Mouse (Mus musculus) neural tube, embryonic 15.5 days (tissue): ENCODE data around the gene Tmem218. TPM values are rescaled to one million over a fixed set of nuclear protein-coding genes. Genes with fewer than 3 reads are reported as not detected.

ENCODE experiments used
- ATAC-seq: fragments of 200-750 bp; cut with Nextera tagmentation; 2 replicates; pipeline ENCODE4 v1.8.0; 2017; ENCODE audit warnings: mild to moderate bottlenecking, moderate TSS enrichment, moderate library complexity; ENCODE audit not compliant: low FRiP score
- H3K27ac ChIP-seq: fragments of 300-500 bp; sonication (generic); replicated peaks from 2 replicates; pipeline ENCODE4 v1.5.1; 2015; ENCODE audit warnings: mild to moderate bottlenecking, inconsistent platforms
- H3K27me3 ChIP-seq: fragments of 300-500 bp; sonication (generic); replicated peaks from 2 replicates; pipeline ENCODE4 v1.6.1; 2015; ENCODE audit warnings: inconsistent platforms
- H3K36me3 ChIP-seq: fragments of 300-500 bp; sonication (generic); 2 replicates; pipeline ENCODE4 v1.6.1; 2015; ENCODE audit warnings: inconsistent platforms
- H3K4me1 ChIP-seq: fragments of 300-500 bp; sonication (generic); 2 replicates; pipeline ENCODE4 v1.6.1; 2015; ENCODE audit warnings: inconsistent platforms
- H3K4me2 ChIP-seq: fragments of 300-500 bp; sonication (generic); 2 replicates; pipeline ENCODE4 v1.6.1; 2015; ENCODE audit warnings: inconsistent platforms, mild to moderate bottlenecking, moderate library complexity
- H3K4me3 ChIP-seq: fragments of 300-500 bp; sonication (generic); replicated peaks from 2 replicates; pipeline ENCODE4 v1.5.1; 2015; ENCODE audit warnings: mild to moderate bottlenecking, inconsistent platforms
- H3K9ac ChIP-seq: fragments of 300-500 bp; sonication (generic); replicated peaks from 2 replicates; pipeline ENCODE4 v1.6.1; 2015; ENCODE audit warnings: mild to moderate bottlenecking, inconsistent platforms
- H3K9me3 ChIP-seq: fragments of 300-500 bp; sonication (generic); replicated peaks from 2 replicates; pipeline ENCODE4 v1.6.1; 2016; ENCODE audit warnings: inconsistent platforms
- WGBS: fragments of 180-500 bp; shearing (Covaris S2); methylation state at CpG from one replicate; pipeline ENCODE4 v1.1.7; 2015; ENCODE audit warnings: mixed read lengths; 5-methylcytosine and 5-hydroxymethylcytosine counted together
- polyA plus RNA-seq: library from polyadenylated mRNA; unstranded; fragments of >200 nt; fragmentation: Nextera tagmentation; extraction: Ambion mirVana; gene quantifications from 2 replicates; pipeline ENCODE4 v1.2.1, GENCODE M21; 2015

Gene Tmem218
- polyA plus RNA-seq, 1 experiment from 2014 or later = 8.0 TPM

DNA sequence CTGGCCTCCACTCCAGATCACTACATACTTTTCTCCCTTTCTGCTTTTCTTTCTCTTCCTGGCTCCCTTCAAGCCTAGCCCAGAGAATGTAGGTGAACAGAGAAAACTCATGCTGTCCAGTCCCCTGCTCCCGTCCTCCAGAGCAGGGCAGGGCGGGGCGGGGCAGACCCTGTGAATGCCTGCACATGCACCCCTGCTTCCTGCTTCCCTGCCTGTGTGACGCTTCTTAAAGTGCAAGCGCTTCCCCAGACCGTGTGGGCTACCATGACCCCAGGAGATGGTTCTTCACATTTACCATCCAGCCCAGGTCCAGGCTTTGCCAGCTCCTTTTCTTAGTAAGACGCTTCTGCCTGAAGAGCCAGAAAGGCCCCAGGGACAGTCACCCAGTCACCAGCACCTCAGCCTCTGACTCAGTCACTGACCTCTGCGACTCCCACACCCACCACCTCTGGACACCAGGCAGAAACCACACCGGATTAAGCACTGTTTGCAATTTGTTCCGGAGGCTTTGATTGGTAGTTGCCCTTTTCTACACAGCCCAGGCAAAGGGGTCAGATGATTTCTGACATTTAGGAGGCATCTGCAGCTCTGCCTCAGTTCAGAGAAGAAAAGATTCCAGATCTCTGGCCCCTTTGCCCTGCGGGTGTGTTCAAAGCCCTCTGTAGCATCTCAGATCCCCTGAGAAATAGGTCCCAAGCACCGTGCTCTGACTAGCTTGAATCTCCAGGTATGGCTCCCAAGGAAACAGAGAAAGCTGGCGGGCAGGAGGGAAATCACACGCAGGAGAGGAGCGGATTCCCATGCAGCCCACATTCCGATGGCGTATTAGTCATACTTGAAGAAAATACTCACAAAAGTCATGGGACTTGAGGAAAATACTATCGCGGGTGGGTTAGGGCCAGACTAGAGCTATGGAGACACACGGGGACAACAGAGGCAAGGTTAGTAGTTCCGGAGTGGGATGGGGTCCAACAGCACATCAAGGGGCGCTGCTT lies 24.5 kb downstream of the Tmem218 start:
- no peak for ATAC-seq
- Histone ChIP-seq H3K4me2 (no peak overlapping the region), H3K27ac (no peak overlapping the region), H3K36me3 (no peaks in the 10 kb centered on the region), H3K27me3 (0 out of 2 replicates have a peak, but pooled peaks cover 3% of the 10 kb centered on the region), H3K4me3 (no peak overlapping the region), H3K9me3 (no peaks in the 10 kb centered on the region), H3K4me1 (peaks cover 17% of the 10 kb centered on the region), H3K9ac (no peak overlapping the region)
- WGBS = 72% methylated on average over 22 of the region's 22 CpGs

DNA sequence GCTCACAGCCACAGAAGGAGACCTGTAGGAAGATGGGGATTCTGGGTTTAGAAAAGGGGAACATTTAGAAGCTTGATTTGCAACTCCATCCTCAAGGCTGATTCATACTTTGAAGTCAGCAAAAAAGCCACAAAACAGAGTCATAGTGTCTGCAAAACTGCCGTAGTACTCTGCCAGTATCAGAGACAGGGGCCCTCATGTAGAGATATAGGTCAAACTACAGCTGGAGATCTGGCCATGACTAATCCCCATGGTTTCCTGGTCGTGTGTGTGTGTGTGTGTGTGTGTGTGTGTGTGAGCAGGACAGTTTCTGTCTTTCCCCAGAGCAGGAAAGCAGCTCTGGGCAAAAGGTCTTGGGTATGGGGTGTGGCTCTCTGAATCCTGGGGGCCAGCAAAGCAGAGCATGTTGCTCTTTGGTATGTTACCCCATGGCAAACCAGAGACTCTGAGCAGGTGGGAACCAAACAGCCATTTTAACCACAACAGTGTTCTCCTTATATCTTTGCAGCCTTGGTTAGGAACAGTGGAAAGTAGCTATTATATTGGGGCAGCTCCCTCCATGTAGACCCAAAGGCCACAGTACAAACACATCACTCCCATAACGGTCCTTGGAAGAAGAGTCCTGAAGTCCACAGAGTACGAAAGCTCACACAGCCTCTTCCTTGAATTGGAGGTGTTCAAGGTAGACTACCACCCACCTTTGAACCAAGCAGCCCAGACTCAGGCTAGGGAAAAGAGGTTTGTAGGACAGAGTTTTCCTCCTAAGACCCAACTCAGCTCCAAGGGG lies 28.1 kb downstream of the Tmem218 start:
- Histone ChIP-seq H3K4me1 (no peaks in the 10 kb centered on the region), H3K27me3 (0 out of 2 replicates have a peak, but pooled peaks cover 3% of the 10 kb centered on the region), H3K36me3 (no peaks in the 10 kb centered on the region), H3K9me3 (no peaks in the 10 kb centered on the region), H3K4me3 (no peak overlapping the region), H3K27ac (no peak overlapping the region), H3K9ac (no peak overlapping the region), H3K4me2 (no peak overlapping the region)
- no peak for ATAC-seq
- 70% methylated on average over 4 of the region's 4 CpGs for WGBS

DNA sequence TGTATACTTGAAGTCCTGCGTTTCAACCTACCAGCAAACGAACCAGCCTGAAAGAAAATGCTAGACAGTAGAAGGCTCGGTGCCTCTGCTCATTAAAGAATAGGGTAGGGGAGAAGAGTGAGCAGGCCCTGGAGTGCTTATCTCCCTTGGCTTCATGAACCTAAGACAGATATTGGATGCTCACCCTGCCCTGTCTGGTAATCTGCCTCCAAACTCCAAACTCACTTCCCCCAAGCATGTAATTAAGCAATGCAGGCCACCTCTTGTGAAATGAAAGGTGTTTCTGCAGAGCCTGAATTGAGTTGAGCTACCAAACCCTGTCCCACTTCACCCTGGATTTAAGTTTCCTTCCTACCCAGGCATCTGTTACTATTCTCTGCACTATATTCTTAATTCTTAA lies 34.7 kb downstream of the Tmem218 start:
- WGBS = 87% methylated on average over 3 of the region's 3 CpGs
- H3K9ac ChIP-seq = no peak overlapping the region
- ATAC-seq = no peak
- no peaks in the 10 kb centered on the region for H3K9me3 ChIP-seq
- no peak overlapping the region for H3K4me2 ChIP-seq
- no peaks in the 10 kb centered on the region for H3K4me1 ChIP-seq
- no peak overlapping the region for H3K4me3 ChIP-seq
- no peaks in the 10 kb centered on the region for H3K36me3 ChIP-seq
- no peaks in the 10 kb centered on the region for H3K27me3 ChIP-seq
- no peak overlapping the region for H3K27ac ChIP-seq

DNA sequence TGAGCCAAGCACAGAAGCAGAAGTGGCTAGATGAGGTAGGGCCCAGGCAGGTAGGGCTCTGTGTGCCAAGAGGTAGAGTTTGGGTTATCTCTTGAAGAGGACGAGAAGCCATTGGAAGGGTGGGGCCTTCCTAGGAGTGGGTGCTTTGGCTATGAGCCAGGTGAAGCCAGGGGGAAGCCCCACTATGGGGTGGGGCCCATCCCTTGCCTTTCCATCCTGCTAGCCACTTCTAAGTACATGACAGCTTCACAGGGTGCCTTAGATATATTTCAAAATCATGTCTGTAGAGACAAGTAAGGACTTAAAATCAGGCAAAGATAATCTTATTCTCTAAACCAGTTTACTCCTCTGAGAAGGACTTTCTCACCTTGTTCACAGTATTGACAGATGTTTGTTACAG lies 36.6 kb downstream of the Tmem218 start:
- Histone ChIP-seq H3K4me3 (no peak overlapping the region), H3K9me3 (no peaks in the 10 kb centered on the region), H3K4me1 (0 out of 2 replicates have a peak, but pooled peaks cover 5% of the 10 kb centered on the region), H3K27me3 (no peaks in the 10 kb centered on the region), H3K9ac (no peak overlapping the region), H3K27ac (no peak overlapping the region), H3K36me3 (no peaks in the 10 kb centered on the region), H3K4me2 (no peak overlapping the region)
- ATAC-seq = no peak
- WGBS = 76% methylated on average over 1 of the region's 1 CpGs

DNA sequence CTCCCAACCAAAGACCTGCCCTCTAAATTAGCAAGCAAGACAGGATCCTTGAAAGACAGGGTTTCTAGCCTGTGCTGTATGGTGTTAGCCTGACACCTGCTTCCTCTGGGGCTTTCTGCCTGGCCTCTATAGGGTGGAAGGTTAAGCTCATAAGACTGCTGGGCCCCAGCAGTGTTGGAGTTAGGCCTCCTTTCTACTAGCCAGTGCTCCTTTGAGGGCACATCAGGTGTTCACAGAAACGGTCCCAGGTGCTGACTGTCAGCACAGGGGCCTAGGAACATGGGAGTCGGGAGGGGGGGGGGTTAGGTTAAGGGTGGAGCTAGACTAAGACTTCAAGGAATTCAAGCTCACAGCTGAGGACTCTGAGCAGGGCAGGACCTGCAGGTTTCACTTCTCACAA lies 37.4 kb downstream of the Tmem218 start:
- ATAC-seq = no peak
- 76% methylated on average over 2 of the region's 2 CpGs for WGBS
- Histone ChIP-seq H3K9me3 (no peaks in the 10 kb centered on the region), H3K36me3 (no peaks in the 10 kb centered on the region), H3K4me1 (0 out of 2 replicates have a peak, but pooled peaks cover 5% of the 10 kb centered on the region), H3K9ac (no peak overlapping the region), H3K4me3 (no peak overlapping the region), H3K27ac (no peak overlapping the region), H3K27me3 (no peaks in the 10 kb centered on the region), H3K4me2 (no peak overlapping the region)

DNA sequence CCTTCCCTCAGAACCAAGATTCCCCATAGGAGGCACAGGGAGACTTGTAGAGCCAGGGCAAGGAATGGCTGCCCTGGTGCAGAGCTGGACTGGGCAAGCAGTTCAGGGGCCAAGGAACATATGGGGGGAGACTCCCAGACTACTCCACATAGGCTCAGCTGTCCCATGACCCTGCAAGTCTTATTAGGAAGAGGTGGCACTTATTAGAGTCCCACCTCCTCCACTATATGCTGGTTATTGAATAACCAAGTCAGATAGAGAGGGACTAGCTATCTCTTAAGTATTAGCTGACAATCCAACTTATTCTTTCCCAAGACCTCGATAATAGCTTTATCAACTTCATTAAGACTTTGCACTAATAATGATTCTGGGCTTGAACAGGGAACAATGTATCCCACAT lies 37.8 kb downstream of the Tmem218 start:
- Histone ChIP-seq H3K9me3 (no peaks in the 10 kb centered on the region), H3K9ac (no peak overlapping the region), H3K36me3 (no peaks in the 10 kb centered on the region), H3K4me1 (0 out of 2 replicates have a peak, but pooled peaks cover 5% of the 10 kb centered on the region), H3K27ac (no peak overlapping the region), H3K4me3 (no peak overlapping the region), H3K27me3 (no peaks in the 10 kb centered on the region), H3K4me2 (no peak overlapping the region)
- WGBS = 97% methylated on average over 1 of the region's 1 CpGs
- ATAC-seq = no peak

DNA sequence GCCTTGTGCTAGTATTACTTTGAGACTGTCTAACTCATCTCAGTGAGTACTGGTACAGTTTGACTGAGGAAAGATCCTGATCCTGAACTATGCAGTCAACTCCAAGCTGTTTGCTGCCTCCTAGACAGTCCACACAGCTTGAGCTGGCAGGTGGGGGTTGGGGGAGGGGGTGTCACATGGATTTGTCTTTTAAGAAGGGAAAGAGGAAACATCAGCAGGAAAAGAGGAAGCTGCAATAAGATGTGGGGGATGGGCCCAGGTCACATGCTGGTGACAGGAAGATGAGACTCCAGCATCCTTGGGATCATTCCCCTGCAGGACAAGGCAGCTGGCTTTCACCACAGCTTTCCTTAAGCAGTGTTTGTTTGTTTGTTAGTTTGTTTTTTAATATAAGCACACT lies 39.4 kb downstream of the Tmem218 start:
- Histone ChIP-seq H3K4me1 (0 out of 2 replicates have a peak, but pooled peaks cover 5% of the 10 kb centered on the region), H3K4me2 (no peak overlapping the region), H3K36me3 (no peaks in the 10 kb centered on the region), H3K27me3 (no peaks in the 10 kb centered on the region), H3K4me3 (no peak overlapping the region), H3K9me3 (no peaks in the 10 kb centered on the region), H3K27ac (no peak overlapping the region), H3K9ac (no peak overlapping the region)
- no peak for ATAC-seq

DNA sequence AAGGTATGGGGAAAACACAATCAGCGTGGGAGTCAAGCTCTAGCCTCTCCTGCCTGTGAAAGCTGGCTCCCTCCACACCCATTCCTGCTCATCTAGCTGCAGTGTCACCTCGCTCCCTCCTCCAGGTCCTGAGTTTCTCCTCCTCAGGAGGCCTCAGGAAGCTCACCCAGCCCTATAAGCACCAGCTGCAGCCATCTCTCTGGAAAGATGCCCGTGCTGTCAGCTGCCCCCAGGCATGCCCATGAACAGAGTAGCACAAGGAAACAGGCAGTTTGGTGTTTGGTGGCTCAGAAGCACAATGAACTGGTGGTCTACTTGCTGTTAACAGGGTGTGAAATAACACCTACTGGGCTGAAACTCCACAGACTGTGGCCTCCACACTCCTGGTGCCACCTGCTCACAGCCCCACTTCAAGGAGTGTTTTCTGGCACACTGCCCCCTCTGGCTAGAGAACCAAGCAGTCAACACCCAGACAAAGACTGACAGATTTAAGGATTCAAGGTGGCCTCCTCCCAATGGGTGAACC lies 40.4 kb downstream of the Tmem218 start:
- WGBS = 55% methylated on average over 3 of the region's 3 CpGs
- Histone ChIP-seq H3K27me3 (no peaks in the 10 kb centered on the region), H3K9ac (no peak overlapping the region)

DNA sequence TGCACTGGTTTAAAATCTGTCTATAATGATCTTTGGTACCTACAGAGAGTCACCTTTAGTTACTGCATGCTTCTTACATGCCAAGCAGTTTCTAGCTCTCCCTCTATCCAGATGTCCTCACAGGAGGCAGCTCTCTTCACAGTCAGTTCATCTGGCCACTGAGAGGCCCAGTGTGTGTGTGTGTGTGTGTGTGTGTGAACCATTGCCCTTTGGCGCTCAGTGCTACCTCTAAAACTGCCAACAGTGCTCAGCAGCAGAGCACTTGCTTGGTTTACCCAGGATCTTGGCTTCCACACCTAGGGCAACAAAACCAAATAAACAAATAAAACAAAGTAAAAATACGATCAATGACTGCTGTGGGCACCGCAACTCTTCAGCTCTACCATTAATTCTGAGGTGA lies 42.0 kb downstream of the Tmem218 start:
- no peak for ATAC-seq
- H3K9me3 ChIP-seq = no peaks in the 10 kb centered on the region
- WGBS = 95% methylated on average over 3 of the region's 3 CpGs

More for the DNA sequence above, 40.4 kb downstream of the Tmem218 start:
- Histone ChIP-seq H3K36me3 (no peaks in the 10 kb centered on the region), H3K9me3 (no peaks in the 10 kb centered on the region), H3K4me3 (no peak overlapping the region), H3K27ac (no peak overlapping the region), H3K4me1 (0 out of 2 replicates have a peak, but pooled peaks cover 5% of the 10 kb centered on the region), H3K4me2 (no peak overlapping the region)
- peak; percentile 50; the same call in 1 of the 2 replicates for ATAC-seq

DNA sequence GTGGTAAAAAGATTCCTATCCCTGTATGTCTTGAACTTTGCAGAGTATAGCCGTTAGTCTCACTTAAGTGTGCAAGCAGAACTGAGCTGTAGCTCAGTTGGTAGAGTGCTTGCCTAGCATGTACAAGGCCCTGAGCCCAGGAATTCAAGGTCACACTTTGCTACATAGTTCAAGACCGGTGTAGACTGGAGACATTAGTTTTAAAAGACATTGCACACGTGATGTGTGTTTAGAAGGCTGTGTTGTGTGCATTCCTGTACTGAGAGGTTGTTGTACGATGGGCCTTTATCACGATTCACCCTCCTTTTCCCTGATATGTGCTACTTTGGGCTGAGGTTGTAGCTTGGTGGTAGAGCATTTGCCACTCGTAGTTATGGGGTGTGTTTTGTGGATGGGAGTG lies 42.6 kb downstream of the Tmem218 start:
- Histone ChIP-seq H3K9me3 (no peaks in the 10 kb centered on the region), H3K4me1 (peaks cover 17% of the 10 kb centered on the region), H3K4me3 (no peak overlapping the region), H3K27me3 (peaks cover 5% of the 10 kb centered on the region), H3K36me3 (no peaks in the 10 kb centered on the region), H3K27ac (no peak overlapping the region), H3K9ac (no peak overlapping the region), H3K4me2 (no peak overlapping the region)
- no peak for ATAC-seq
- WGBS = 92% methylated on average over 6 of the region's 6 CpGs

More for the DNA sequence above, 42.0 kb downstream of the Tmem218 start:
- Histone ChIP-seq H3K9ac (no peak overlapping the region), H3K36me3 (no peaks in the 10 kb centered on the region), H3K4me1 (peaks cover 10% of the 10 kb centered on the region), H3K27ac (no peak overlapping the region), H3K4me2 (no peak overlapping the region), H3K4me3 (no peak overlapping the region), H3K27me3 (peaks cover 5% of the 10 kb centered on the region)

DNA sequence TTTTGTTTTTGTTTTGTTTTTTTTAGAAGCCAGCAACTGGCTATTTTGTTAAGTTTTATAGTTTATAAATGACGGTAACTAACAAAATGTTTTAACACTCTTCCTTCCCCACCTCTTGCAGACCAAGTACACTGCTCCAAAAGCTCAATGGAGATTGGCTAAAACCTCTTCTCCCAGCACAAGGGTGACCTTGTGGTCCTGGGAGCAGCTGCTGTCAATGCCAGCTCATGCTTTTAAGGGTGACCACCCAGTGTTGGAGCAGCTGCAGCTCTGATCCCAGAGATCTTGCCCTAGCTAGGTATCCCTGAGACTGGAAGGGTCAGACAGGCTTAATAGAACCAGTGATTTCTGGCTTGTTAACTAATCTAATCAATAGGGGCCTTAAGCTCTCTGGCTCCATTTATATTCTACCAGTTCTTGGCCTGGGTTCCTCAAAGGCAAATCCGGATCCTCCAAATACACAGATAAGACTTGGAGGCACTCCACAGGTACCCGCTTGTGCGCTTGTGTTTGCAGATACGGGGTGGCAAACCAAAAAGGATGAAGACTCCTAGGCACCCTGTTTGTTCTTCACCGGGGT lies 46.6 kb downstream of the Tmem218 start:
- Histone ChIP-seq H3K4me3 (peak overlapping the region; percentile 42), H3K4me2 (peak overlapping the region; percentile 88), H3K27me3 (peaks cover 5% of the 10 kb centered on the region), H3K9ac (no peak overlapping the region), H3K4me1 (peaks cover 19% of the 10 kb centered on the region), H3K9me3 (no peaks in the 10 kb centered on the region), H3K27ac (no peak overlapping the region), H3K36me3 (no peaks in the 10 kb centered on the region)
- 26% methylated on average over 6 of the region's 6 CpGs for WGBS
- no peak for ATAC-seq
